Mouse (Mus musculus): ENCODE measurements around the gene Speer4f1. TPM values are rescaled to one million over a fixed set of nuclear protein-coding genes. Genes with fewer than 3 reads are reported as not detected.

Speer4f1 gene
- not detected for total RNA-seq (2023)

GRCm38 (mm10) chr5:17475798-17476197, at the start of gene Speer4f1:
Speer4f1 (plus strand) TSS chr5:17476098.

Other genes with a start within 250 kb of the Speer4f1 start
- not detected for gene Speer4f2, start 102.9 kb upstream of the Speer4f1 start, total RNA-seq (2023)
- not detected for gene Sema3c, start 98.2 kb downstream of the Speer4f1 start, total RNA-seq (2023)